Mouse (Mus musculus) Patski (cell line): ENCODE data around the gene P2rx3. TPM values are rescaled to one million over a fixed set of nuclear protein-coding genes. Genes with fewer than 3 reads are reported as not detected.

ENCODE experiments used
- ATAC-seq: fragments of 100-300 bp; one replicate; pipeline ENCODE4 v1.8.0; 2021
- CTCF ChIA-PET: fragments of 350-600 bp; sonication (Branson Sonifier 250); formaldehyde crosslinking; loops from one replicate; lab custom pipeline; 2022; ENCODE audit warnings: inconsistent platforms; lab: Charles Lee
- POLR2A ChIA-PET: fragments of 350-600 bp; sonication (Branson Sonifier 250); formaldehyde crosslinking; loops from one replicate; lab custom pipeline; 2022; ENCODE audit warnings: antibody characterized with exemption, inconsistent platforms; lab: Charles Lee
- DNase-seq: peaks from one replicate; pipeline ENCODE4 v3.0.0-alpha.2; 2011; ENCODE audit warnings: low read depth, low spot score
- H3K27me3 ChIP-seq: fragments of 371-371 bp; one replicate; pipeline ENCODE4 v1.5.1; 2021
- CTCF ChIP-seq: fragments of 100-300 bp; IDR thresholded peaks from one replicate; pipeline ENCODE4 v1.5.1; 2021
- in situ Hi-C: fragments of 300-500 bp; cut with MboI; formaldehyde crosslinking; loops from 3 replicates; pipeline ENCODE4 v1.11.1; 2018; ENCODE audit warnings: low pct_unique_long_range_greater_than_20kb, mixed read lengths
- polyA plus RNA-seq: library from polyadenylated mRNA; unstranded; gene quantifications from one replicate; pipeline ENCODE4 v1.2.3, GENCODE M21; 2021

The P2rx3 gene
- polyA plus RNA-seq, 1 experiment from 2014 or later = 0.27 TPM

DNA sequence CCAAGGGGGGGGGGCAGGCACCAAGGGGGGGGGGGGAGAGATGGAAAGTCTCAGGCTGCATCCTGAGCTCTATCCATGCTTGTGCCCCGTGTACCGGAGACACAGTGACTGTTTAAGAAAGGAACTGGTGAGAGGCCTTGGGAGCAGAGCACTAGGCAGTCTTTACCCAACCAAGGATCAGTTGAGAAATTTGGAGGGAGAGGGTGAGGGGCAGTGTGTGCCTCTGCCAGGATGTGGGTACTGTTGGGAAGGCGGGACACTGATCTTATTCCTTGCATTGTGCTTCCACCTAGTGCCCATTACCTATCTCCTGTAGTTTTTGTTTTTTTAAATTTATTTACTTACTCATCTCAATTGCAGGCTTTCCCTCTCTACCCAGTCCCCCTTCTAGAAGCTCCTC lies 11.1 kb downstream of the P2rx3 start:
- no peak for TF ChIP-seq CTCF
- POLR2A ChIA-PET = no interaction called here
- CTCF ChIA-PET = no interaction called here
- in situ Hi-C loops = loop anchor here (25.0 kb wide), 1 partner anchor 564 kb away; no protein-coding TSS in a partner anchor
- ATAC-seq (no peak), DNase-seq (no peak)
- H3K27me3 ChIP-seq = peaks cover 12% of the 10 kb centered on the region

DNA sequence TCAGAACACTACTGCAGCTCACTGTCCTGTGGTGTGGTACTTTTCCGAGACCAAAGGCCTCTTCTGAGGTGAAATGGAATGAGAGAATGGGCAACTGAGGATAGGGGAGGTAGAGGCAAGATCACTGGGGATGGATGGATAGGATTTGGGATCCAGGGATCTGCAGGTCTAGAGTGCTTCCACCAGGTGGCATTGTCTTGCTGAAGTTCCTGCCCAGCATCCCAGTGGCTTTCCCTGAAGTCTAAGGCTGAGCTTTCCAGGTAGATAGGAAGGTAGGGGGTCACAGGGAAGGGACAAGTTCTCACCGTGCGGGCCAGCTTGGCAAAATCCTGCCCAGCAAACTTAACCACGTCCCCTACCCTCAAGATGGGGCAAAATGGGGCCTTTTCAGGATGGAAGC lies 15.2 kb downstream of the P2rx3 start:
- ATAC-seq (peak; percentile 71), DNase-seq (no peak)
- CTCF ChIA-PET = interaction anchor here (1.1 to 1.8 kb wide), 3 partner anchors 12 to 224 kb away, joined by 3 to 4 read pairs (median 4); no protein-coding TSS in a partner anchor
- peaks cover 24% of the 10 kb centered on the region for H3K27me3 ChIP-seq
- in situ Hi-C loops = loop anchor here (5.0 kb wide), 3 partner anchors 100 to 540 kb away; no protein-coding TSS in a partner anchor
- peak; percentile 72 for TF ChIP-seq CTCF
- POLR2A ChIA-PET = no interaction called here

DNA sequence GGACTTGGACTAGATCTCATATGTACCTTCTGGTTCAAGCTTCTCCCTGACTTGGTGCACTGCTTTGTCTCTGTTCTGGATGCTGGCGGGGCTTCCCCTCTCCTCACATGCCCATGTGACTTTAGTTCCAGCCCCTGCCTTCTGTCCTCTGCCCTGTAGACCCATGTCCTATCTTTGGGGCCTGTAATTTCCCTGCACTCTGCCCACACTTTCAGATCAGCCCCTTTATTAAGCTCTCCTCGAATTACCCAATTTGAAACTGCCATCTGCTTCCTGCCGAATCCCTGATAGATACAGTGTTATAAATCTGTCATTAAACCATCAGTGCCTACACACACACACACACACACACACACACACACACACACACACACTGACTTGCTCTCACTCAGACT lies 22.7 kb downstream of the P2rx3 start:
- ATAC-seq = no peak
- peaks cover 27% of the 10 kb centered on the region for H3K27me3 ChIP-seq
- in situ Hi-C loops = no loop called here
- ChIA-PET POLR2A (no interaction called here), CTCF (interaction anchor here (1.2 kb wide), 1 partner anchor 232 kb away, joined by 3 read pairs; no protein-coding TSS in a partner anchor)
- no peak for DNase-seq
- no peak for TF ChIP-seq CTCF

DNA sequence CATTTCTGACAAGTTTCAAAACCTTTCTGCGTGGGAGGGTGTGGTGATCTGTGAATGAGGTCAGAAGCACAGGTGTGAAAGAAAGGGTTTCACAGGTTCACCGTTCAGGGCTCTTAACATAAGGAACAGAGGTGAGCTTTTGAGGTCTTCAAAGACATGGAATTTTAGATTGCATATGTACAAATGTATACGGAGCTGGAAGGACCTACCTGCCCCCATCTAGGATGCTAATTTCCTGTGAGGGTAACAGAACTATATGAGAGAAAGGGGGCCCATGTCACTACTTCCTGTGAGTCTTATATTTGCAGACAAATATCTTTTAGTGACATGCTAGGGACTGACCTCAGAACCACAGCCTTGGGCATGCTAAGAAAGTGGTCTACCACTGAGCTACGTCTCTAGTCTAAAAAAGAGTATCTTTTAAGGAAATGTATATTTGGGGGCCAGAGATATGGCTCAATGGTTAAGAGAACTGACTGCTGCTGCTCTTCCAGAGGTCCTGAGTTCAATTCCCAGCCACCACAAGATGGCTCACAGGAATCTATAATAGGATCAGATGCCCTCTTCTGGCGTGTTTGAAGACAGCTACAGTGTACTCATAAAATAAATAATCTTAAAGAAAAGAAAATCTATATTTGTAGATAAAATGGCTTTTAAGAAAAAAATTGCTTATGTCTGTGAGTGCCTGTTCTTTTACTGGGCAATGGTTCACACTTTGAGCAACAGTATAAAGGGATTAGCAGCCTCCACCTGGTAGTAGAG lies 23.3 kb downstream of the P2rx3 start:
- ChIA-PET CTCF (no interaction called here), POLR2A (no interaction called here)
- in situ Hi-C loops = no loop called here
- peaks cover 28% of the 10 kb centered on the region for H3K27me3 ChIP-seq
- TF ChIP-seq CTCF = no peak
- no peak for ATAC-seq
- no peak for DNase-seq

DNA sequence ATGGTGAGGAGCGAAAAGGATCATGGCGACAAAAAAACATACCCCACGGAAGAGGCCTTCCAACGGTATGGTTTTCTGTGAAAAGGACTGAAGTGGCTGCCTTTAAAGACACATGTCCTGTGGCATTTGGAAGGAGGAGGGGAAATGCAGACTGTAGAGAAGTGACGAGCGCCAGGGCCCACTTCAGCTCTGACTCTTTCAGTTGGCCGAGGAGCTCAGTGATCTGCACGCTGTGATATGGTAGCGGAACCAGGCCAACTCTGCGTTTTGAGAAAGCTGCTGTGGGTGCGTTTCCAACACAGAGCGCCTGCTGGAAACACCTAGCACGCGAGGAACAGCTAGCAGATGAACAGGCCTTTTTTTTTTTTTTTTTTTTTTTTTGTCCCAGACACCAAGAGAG lies 24.6 kb downstream of the P2rx3 start:
- ATAC-seq (no peak), DNase-seq (no peak)
- peaks cover 29% of the 10 kb centered on the region for H3K27me3 ChIP-seq
- in situ Hi-C loops = no loop called here
- POLR2A ChIA-PET = no interaction called here
- TF ChIP-seq CTCF = no peak
- CTCF ChIA-PET = no interaction called here

DNA sequence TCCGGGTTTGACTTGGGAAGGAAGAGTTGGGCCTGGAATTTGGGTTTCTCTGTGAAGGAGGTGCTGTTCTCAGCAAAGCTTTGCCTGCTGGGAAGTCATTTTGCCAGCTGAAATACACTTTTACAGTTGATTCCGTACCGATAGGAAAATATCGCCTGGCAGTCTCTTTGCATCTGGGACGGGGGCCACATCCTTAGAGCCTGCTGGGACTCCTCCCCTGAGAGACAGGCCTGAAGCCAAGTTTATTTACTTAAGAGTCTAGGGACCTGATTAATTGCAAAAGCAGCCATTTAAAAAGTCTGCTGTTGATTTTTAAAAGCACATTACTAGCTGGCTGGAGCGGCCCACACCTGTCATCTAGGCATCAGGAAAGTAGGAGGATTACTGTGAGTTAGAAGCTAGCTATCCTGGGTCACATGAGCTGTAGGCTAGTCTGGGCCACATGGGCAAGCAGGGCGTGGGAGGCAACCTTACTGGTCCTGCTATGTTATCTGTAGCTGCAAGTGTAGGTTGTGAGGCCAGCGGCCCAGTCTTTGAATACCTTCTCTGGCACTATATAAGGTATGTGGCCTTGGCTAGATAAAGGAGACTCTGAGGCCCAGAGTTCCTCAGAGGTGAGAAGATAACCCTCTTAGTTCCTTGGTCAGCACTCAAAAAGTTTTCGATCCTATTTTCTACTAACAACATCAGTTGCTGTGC lies 25.2 kb downstream of the P2rx3 start:
- TF ChIP-seq CTCF = no peak
- peaks cover 22% of the 10 kb centered on the region for H3K27me3 ChIP-seq
- ATAC-seq = no peak
- no peak for DNase-seq
- CTCF ChIA-PET = no interaction called here
- in situ Hi-C loops = no loop called here
- POLR2A ChIA-PET = interaction anchor here (1.0 kb wide), 1 partner anchor 51 kb away, joined by 3 read pairs; no protein-coding TSS in a partner anchor

DNA sequence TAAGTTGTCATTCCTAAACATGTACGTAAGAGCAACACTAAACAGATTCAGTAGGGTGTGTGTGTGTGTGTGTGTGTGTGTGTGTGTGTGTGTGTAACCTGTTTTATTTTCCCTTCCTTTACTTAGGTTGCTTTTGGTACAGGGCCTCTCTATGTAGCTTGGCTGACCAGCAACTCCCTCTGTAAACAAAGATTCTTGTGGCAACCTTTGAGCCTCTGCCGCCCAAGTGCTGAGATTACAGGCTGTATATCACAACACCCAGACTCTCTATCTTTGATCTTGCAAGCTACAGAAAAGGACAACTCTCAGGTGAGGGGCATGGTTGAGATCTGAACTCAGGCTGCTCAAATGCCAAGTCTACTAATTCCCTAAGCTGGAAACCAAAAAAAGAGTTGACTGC lies 28.1 kb downstream of the P2rx3 start:
- ATAC-seq (no peak), DNase-seq (no peak)
- TF ChIP-seq CTCF = no peak
- in situ Hi-C loops = no loop called here
- CTCF ChIA-PET = interaction anchor here (1.1 to 2.9 kb wide), 2 partner anchors 143 to 177 kb away, joined by 3 to 14 read pairs; no protein-coding TSS in a partner anchor
- POLR2A ChIA-PET = no interaction called here
- H3K27me3 ChIP-seq = peaks cover 9% of the 10 kb centered on the region

DNA sequence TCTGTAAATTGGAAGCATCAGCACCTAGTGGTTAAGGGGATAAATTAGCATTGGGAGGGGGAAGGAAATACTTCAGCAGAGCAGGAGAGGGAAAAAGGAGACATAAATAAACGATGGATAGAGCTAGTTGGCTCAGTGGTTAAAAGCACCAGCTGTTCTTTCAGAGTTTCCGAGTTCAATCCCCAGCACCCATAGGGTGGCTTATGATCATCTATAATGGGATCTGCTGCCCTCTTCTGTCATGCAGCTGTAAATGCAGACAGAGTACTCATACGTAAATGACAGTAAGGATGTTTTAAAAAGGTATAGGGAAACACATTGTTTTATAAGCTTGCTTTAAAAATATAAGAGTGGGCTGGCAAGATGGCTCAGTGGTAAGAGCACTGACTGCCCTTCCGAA lies 29.5 kb downstream of the P2rx3 start:
- peaks cover 9% of the 10 kb centered on the region for H3K27me3 ChIP-seq
- in situ Hi-C loops = no loop called here
- ChIA-PET POLR2A (no interaction called here), CTCF (interaction anchor here (1.2 to 2.9 kb wide), 9 partner anchors 11 to 176 kb away, joined by 3 to 14 read pairs (median 4); no protein-coding TSS in a partner anchor)
- no peak for ATAC-seq
- no peak for DNase-seq
- TF ChIP-seq CTCF = peak; percentile 76

DNA sequence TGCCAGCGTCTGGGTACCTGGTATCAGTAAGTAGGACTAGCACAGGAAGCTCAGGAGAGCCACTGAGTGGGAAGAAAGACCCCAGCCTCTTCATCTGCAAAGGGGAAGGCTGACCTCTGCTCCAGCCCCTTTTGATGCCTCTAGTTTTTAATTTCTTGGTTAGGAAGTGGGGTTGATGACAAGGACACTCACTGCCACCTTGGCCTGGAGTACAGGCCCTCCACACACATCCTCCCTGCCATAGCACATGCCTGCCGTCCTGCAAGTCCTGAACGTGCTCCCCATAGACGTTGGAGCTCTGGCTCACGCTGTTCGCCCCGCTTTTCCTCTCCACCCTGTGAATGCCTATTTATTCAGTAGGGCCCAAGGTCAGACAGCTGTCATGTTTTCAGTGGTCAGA lies 30.7 kb downstream of the P2rx3 start:
- CTCF ChIA-PET = interaction anchor here (1.0 to 2.9 kb wide), 7 partner anchors 9 to 175 kb away, joined by 3 to 14 read pairs (median 3); no protein-coding TSS in a partner anchor
- in situ Hi-C loops = no loop called here
- H3K27me3 ChIP-seq = peaks cover 9% of the 10 kb centered on the region
- no peak for ATAC-seq
- POLR2A ChIA-PET = no interaction called here
- no peak for TF ChIP-seq CTCF
- no peak for DNase-seq

DNA sequence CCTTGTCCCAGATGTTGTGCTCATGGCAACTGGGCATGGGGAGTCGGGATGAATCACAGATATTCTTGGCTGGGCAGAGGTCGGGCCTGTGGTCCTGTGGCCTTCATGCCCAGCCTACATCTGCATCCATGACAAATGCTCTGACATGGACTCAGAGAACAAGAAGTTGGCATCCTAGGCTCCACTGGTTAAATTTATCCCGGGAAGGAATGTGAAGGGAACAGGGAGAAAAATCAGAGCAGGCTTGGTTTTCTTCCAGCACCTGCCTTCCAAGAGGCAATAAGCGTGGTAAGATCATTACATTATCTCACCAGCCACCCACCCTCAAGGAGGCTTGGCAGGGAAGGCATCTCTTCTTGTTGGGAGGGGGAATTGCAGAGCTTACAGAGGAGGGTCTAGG lies 32.9 kb downstream of the P2rx3 start:
- in situ Hi-C loops = no loop called here
- DNase-seq (no peak), ATAC-seq (no peak)
- ChIA-PET CTCF (interaction anchor here (1.2 kb wide), 1 partner anchor 48 kb away, joined by 3 read pairs; no protein-coding TSS in a partner anchor), POLR2A (no interaction called here)
- peaks cover 3% of the 10 kb centered on the region for H3K27me3 ChIP-seq
- TF ChIP-seq CTCF = no peak

DNA sequence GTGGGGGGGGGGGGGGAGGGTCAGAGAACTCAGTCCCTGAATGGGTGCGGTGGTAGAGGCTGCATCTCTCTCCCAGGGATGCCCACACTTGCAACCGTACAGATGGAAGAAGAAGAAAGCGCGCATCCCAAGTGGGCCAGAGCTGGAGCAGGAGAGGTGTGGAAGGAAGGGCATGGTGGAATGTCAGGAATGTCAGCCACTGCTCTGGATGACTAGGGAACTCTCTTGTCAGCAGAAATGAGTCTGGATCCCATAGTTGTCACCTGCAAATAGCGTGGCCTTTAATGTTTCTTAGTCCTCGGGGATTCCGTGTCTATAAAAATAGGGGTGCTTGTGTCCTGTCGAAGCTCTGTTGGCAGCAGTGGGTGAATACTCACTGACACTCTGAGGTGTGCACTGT lies 34.7 kb downstream of the P2rx3 start:
- POLR2A ChIA-PET = no interaction called here
- no peak for ATAC-seq

More for the DNA sequence above, 34.7 kb downstream of the P2rx3 start:
- CTCF ChIA-PET = interaction anchor here (1.1 to 1.5 kb wide), 2 partner anchors 9 to 46 kb away, joined by 3 to 5 read pairs; no protein-coding TSS in a partner anchor
- no peak for DNase-seq
- H3K27me3 ChIP-seq = no peaks in the 10 kb centered on the region
- in situ Hi-C loops = no loop called here
- TF ChIP-seq CTCF = no peak
